Mouse (Mus musculus): ENCODE results near the gene Trabd2b. TPM values are rescaled to one million over a fixed set of nuclear protein-coding genes. Genes with fewer than 3 reads are reported as not detected.

Gene Trabd2b
- total and polyA plus RNA-seq, 3 experiments, result 29.1 to 69.8 (median 60.1) TPM

GRCm38 (mm10) chr4:114567594-114567993 lies 161.1 kb downstream of the Trabd2b start:
- no peaks in the 10 kb centered on the region for H3K27me3 ChIP-seq (ENCODE audit: control insufficient read depth, insufficient read depth, low read length)
- no peak overlapping the region for H3K4me3 ChIP-seq
- DNase-seq, result no peak
- no peaks in the 10 kb centered on the region for H3K36me3 ChIP-seq (ENCODE audit: control insufficient read depth, insufficient read depth, low read length)
- 70% methylated on average over 6 of the region's 6 CpGs for WGBS
- TF ChIP-seq EP300 (IDR thresholded peaks at IDR 0.05; ENCODE audit: insufficient read depth, low read depth, low read length) (no peak), CTCF (IDR thresholded peaks at IDR 0.05) (no peak), POLR2A (IDR thresholded peaks at IDR 0.05; ENCODE audit: insufficient read depth, low read depth, low read length) (no peak)
- H3K27ac ChIP-seq, result no peak overlapping the region
- H3K79me2 ChIP-seq (replicated peaks; ENCODE audit: control insufficient read depth, insufficient read depth, low read length), result no peaks in the 10 kb centered on the region
- no peaks in the 10 kb centered on the region for H3K4me1 ChIP-seq (ENCODE audit: control insufficient read depth, insufficient read depth, low read length)
- H3K9ac ChIP-seq (ENCODE audit: low read depth, low read length), result no peak overlapping the region
- intact Hi-C loops (cut with DNase I), result no loop called here

DNA sequence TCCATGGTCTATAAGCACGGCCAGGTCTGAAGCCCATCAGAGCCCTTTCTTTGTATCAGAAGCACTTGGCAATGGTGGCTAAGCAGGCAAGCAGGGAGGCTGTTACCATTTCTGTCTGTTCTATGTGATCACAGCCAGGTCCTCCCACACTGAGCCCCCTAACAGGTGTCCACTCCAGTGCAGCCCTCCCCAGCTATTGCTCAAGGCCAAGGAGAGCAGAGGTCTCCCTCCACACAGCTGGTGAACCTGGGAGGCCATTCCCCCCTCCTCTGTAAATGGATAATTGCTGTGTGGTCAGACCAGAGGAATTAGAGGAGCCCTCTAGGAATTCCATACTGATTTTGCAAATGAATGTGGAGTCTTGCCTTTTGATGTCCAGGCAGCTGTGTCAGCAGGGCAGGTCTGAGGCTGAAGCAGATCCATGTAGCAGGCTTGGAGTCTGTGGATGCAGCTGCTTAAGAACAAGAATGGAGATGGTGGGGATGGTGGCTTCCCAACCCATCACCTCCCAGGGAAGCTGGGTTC lies 161.6 kb downstream of the Trabd2b start:
- Histone ChIP-seq H3K4me3 (no peak overlapping the region), H3K27ac (no peak overlapping the region), H3K79me2 (replicated peaks; ENCODE audit: control insufficient read depth, insufficient read depth, low read length) (no peaks in the 10 kb centered on the region), H3K9ac (ENCODE audit: low read depth, low read length) (no peak overlapping the region), H3K27me3 (ENCODE audit: control insufficient read depth, insufficient read depth, low read length) (no peaks in the 10 kb centered on the region), H3K4me1 (ENCODE audit: control insufficient read depth, insufficient read depth, low read length) (no peaks in the 10 kb centered on the region), H3K36me3 (ENCODE audit: control insufficient read depth, insufficient read depth, low read length) (no peaks in the 10 kb centered on the region)
- intact Hi-C loops (cut with DNase I), result no loop called here
- WGBS, result 83% methylated on average over 1 of the region's 1 CpGs
- no peak for TF ChIP-seq EP300 (IDR thresholded peaks at IDR 0.05; ENCODE audit: insufficient read depth, low read depth, low read length)
- TF ChIP-seq POLR2A (IDR thresholded peaks at IDR 0.05; ENCODE audit: insufficient read depth, low read depth, low read length), result no peak
- TF ChIP-seq CTCF (IDR thresholded peaks at IDR 0.05), result no peak
- no peak for DNase-seq

- 40% methylated on average over 12 of the region's 12 CpGs for WGBS
- intact Hi-C loops (cut with DNase I), result no loop called here
- TF ChIP-seq CTCF (IDR thresholded peaks at IDR 0.05) (no peak), EP300 (IDR thresholded peaks at IDR 0.05; ENCODE audit: insufficient read depth, low read depth, low read length) (no peak), POLR2A (IDR thresholded peaks at IDR 0.05; ENCODE audit: insufficient read depth, low read depth, low read length) (no peak)
- Histone ChIP-seq H3K79me2 (replicated peaks; ENCODE audit: control insufficient read depth, insufficient read depth, low read length) (no peaks in the 10 kb centered on the region), H3K4me3 (no peak overlapping the region), H3K9ac (ENCODE audit: low read depth, low read length) (no peak overlapping the region), H3K27ac (no peak overlapping the region), H3K36me3 (ENCODE audit: control insufficient read depth, insufficient read depth, low read length) (no peaks in the 10 kb centered on the region), H3K27me3 (ENCODE audit: control insufficient read depth, insufficient read depth, low read length) (no peaks in the 10 kb centered on the region), H3K4me1 (ENCODE audit: control insufficient read depth, insufficient read depth, low read length) (peaks cover 9% of the 10 kb centered on the region)
- DNase-seq, result no peak
Observed at GRCm38 (mm10) chr4:114578153-114578950, 171.8 kb downstream of the Trabd2b start.

DNA sequence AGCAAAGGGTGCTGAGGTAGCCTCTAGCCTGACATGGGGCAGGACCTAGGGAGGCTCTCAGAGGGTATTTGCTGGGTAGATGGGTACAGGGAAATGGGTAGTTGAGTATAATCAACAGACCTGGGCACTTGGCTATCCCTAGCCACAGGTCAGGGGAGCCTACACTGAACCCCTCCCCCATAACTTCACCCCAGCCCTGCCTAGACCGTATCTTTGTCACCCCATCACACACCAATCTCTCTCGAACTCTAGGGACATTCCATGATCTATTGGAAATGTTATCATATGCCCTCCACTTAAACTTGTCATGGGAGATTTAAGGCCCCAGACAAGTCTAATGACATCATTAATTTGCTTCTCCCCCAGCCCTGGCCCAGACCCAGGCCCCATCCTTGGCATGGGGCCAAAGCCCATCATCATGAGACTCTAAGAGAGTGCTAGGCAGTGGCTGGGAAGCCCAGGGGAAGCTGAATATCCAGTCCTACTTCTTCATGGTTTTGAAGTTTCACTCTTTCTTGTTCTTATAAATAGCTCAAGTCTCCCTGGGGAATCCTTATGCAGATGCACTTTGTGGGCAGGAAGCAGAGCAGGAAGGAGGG lies 177.1 kb downstream of the Trabd2b start:
- Histone ChIP-seq H3K79me2 (replicated peaks; ENCODE audit: control insufficient read depth, insufficient read depth, low read length) (no peaks in the 10 kb centered on the region), H3K4me1 (ENCODE audit: control insufficient read depth, insufficient read depth, low read length) (peaks cover 9% of the 10 kb centered on the region), H3K9ac (ENCODE audit: low read depth, low read length) (no peak overlapping the region), H3K4me3 (no peak overlapping the region), H3K27me3 (ENCODE audit: control insufficient read depth, insufficient read depth, low read length) (no peaks in the 10 kb centered on the region), H3K27ac (peak overlapping the region; percentile 28), H3K36me3 (ENCODE audit: control insufficient read depth, insufficient read depth, low read length) (no peaks in the 10 kb centered on the region)
- DNase-seq, result no peak
- WGBS, result 81% methylated on average over 2 of the region's 2 CpGs
- intact Hi-C loops (cut with DNase I), result loop anchor here (5.0 kb wide), 3 partner anchors 34 to 121 kb away; no protein-coding TSS in a partner anchor
- TF ChIP-seq EP300 (IDR thresholded peaks at IDR 0.05; ENCODE audit: insufficient read depth, low read depth, low read length), result no peak

DNA sequence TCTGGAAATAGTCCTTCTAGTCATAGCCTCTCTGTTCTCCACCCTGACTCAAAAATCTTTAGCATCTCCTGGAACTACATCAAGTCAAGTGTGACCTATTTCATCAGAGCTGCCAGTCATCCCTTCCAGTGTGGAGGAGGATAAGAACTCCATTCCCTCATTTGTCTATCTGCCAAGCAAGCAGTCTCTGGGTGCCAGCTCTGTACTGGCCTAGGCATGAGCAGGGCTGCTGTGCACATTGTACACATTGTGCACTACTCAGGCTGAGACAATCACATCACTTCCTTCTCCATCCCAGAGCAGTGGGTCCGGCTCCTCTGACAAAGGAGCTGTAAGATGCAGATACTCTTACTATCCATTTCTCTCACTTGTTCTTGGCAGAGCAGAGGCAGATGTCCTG lies 178.2 kb downstream of the Trabd2b start:
- no peak overlapping the region for H3K4me3 ChIP-seq
- H3K9ac ChIP-seq (ENCODE audit: low read depth, low read length), result no peak overlapping the region
- H3K4me1 ChIP-seq (ENCODE audit: control insufficient read depth, insufficient read depth, low read length), result peaks cover 8% of the 10 kb centered on the region
- WGBS, result 45% methylated on average over 1 of the region's 1 CpGs
- H3K79me2 ChIP-seq (replicated peaks; ENCODE audit: control insufficient read depth, insufficient read depth, low read length), result no peaks in the 10 kb centered on the region
- intact Hi-C loops (cut with DNase I), result loop anchor here (5.0 kb wide), 3 partner anchors 33 to 122 kb away; no protein-coding TSS in a partner anchor
- no peak overlapping the region for H3K27ac ChIP-seq
- TF ChIP-seq POLR2A (IDR thresholded peaks at IDR 0.05; ENCODE audit: insufficient read depth, low read depth, low read length) (no peak), EP300 (IDR thresholded peaks at IDR 0.05; ENCODE audit: insufficient read depth, low read depth, low read length) (0 out of 2 replicates have a peak, but pooled peaks have one; percentile 7), CTCF (IDR thresholded peaks at IDR 0.05) (no peak)
- peak in 1 of 2 experiments; percentile 53 for DNase-seq
- H3K27me3 ChIP-seq (ENCODE audit: control insufficient read depth, insufficient read depth, low read length), result no peaks in the 10 kb centered on the region
- H3K36me3 ChIP-seq (ENCODE audit: control insufficient read depth, insufficient read depth, low read length), result no peaks in the 10 kb centered on the region

Data from heart, adult 2 months (tissue).